Mouse (Mus musculus) kidney, postnatal 14 days (tissue): Measurements from ENCODE around the gene Tpra1.

ENCODE experiments used
- DNase-seq: peaks from one replicate; pipeline ENCODE4 v3.0.0; 2022; ENCODE audit warnings: mixed read lengths

Tpra1 gene

GRCm38 (mm10) chr6:88960941-88961340, 58.9 kb downstream of the Tpra1 start:
- DNase-seq, result no peak
